Comparison of ENCODE assay signal across 30 mouse cellular contexts in the genomic region with DNA sequence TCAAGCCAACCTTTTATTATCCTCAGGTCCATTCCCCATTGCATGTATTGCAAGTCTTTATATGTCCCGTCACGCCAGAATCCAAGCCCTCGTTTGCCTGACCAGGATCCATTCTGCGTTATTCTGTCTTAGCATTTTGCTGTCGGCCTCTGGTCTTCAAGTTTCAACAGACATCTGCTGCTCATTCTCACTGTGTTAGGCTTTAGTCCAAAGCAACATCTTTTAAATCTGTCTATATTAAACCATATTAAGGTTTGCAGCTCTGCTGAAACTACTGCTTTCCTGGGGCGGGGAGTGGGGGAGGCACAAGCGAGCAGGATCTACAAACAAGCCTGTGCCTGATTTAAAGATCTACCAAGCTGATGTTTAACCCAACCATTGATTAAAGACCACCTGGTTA.
DNase-seq lines count a peak whose midpoint lies in the region; ATAC-seq and TF ChIP-seq lines count a peak whose summit lies in the region.
"Had no signal": no experiment of that assay in that cellular context is flagged by ENCODE, and none has a peak within 500 bp of the region (broad histone marks: within the 10 kb centered on the region; RNA-seq: fewer than 3 reads in every experiment).

No protein-coding gene starts in this region.

- peak; percentile 42 for DNase-seq in heart, adult 11 months
- DNase-seq in heart, embryonic 10.5 days (ENCODE audit: low spot score), result no peak
- DNase-seq in left cerebral cortex, adult 2 months (ENCODE audit: extremely low spot score in 1 of 2, low spot score in 2 of 2), result no peak
- DNase-seq in left cerebral cortex, postnatal 36 days (ENCODE audit: low spot score in 2 of 2), result no peak
- DNase-seq in stomach, postnatal 0 days (ENCODE audit: low spot score), result no peak
- DNase-seq in urinary bladder, postnatal 10 days (ENCODE audit: low spot score), result no peak
- DNase-seq: adrenal gland, postnatal 14 days; B cell, adult 2 months; cerebellum, adult 11-12 months; cerebellum, adult 8-10 months; cerebellum, postnatal 10 days; cerebellum, postnatal 36 days; embryo, embryonic 11 days; gastrocnemius, adult 2 months; gastrocnemius, postnatal 14 days; heart, adult 18-20 months; heart, postnatal 14 days; heart, postnatal 4 days had no signal

- no peak for TF ChIP-seq EP300 in stomach, postnatal 0 days (optimal IDR thresholded peaks at IDR 0.05)

- H3K27ac ChIP-seq in heart, embryonic 10.5 days, result no peak overlapping the region
- peak overlapping the region; percentile 44; the same call in 1 of the 2 replicates for H3K27ac ChIP-seq in left cerebral cortex, adult 2 months
- H3K27ac ChIP-seq in stomach, embryonic 14.5 days (ENCODE audit: low read length), result peak overlapping the region; percentile 22; the same call in 1 of the 2 replicates
- H3K27ac ChIP-seq in stomach, postnatal 0 days (replicated peaks), result no peak overlapping the region
- H3K27ac ChIP-seq: embryonic facial prominence, embryonic 10.5 days; embryonic facial prominence, embryonic 13.5 days; forebrain, embryonic 12.5 days; forebrain, embryonic 15.5 days; gastrocnemius, adult 2 months; heart, embryonic 13.5 days; hindbrain, embryonic 14.5 days; hindbrain, postnatal 0 days had no signal

- no peak overlapping the region for H3K4me3 ChIP-seq in heart, embryonic 10.5 days
- H3K4me3 ChIP-seq in left cerebral cortex, adult 2 months, result no peak overlapping the region
- H3K4me3 ChIP-seq in stomach, embryonic 14.5 days (ENCODE audit: low read depth, low read length), result no peak overlapping the region
- H3K4me3 ChIP-seq in stomach, postnatal 0 days (ENCODE audit: low read depth, low read length), result no peak overlapping the region
- H3K4me3 ChIP-seq: embryonic facial prominence, embryonic 10.5 days; embryonic facial prominence, embryonic 13.5 days; erythroblast, embryonic 14.5 days; forebrain, embryonic 12.5 days; forebrain, embryonic 15.5 days; gastrocnemius, adult 2 months; heart, embryonic 13.5 days had no signal

- intact Hi-C loops in left cerebral cortex, adult 2 months (cut with DNase I), result no loop called here
- intact Hi-C loops in left cerebral cortex, postnatal 36 days (cut with DNase I), result no loop called here

- no peak overlapping the region for H3K4me2 ChIP-seq in stomach, embryonic 14.5 days (replicated peaks; ENCODE audit: low read depth, low read length)
- H3K4me2 ChIP-seq in stomach, postnatal 0 days (replicated peaks; ENCODE audit: low read depth), result no peak overlapping the region
- H3K4me2 ChIP-seq: embryonic facial prominence, embryonic 13.5 days; forebrain, embryonic 12.5 days; forebrain, embryonic 15.5 days; heart, embryonic 13.5 days; hindbrain, embryonic 14.5 days had no signal

- no peaks in the 10 kb centered on the region for H3K9me3 ChIP-seq in heart, embryonic 10.5 days
- H3K9me3 ChIP-seq in stomach, embryonic 14.5 days (ENCODE audit: control insufficient read depth, low read depth, low read length), result no peaks in the 10 kb centered on the region
- no peaks in the 10 kb centered on the region for H3K9me3 ChIP-seq in stomach, postnatal 0 days (ENCODE audit: control insufficient read depth, low read length)
- H3K9me3 ChIP-seq: embryonic facial prominence, embryonic 10.5 days; embryonic facial prominence, embryonic 13.5 days; forebrain, embryonic 12.5 days; forebrain, embryonic 15.5 days; G1E; heart, embryonic 13.5 days had no signal

- peaks cover 13% of the 10 kb centered on the region for H3K36me3 ChIP-seq in heart, embryonic 10.5 days
- no peaks in the 10 kb centered on the region; the same call in 1 of the 2 replicates for H3K36me3 ChIP-seq in stomach, embryonic 14.5 days (ENCODE audit: control insufficient read depth, insufficient read depth, low read length)
- H3K36me3 ChIP-seq in stomach, postnatal 0 days (ENCODE audit: control insufficient read depth, insufficient read depth, low read length), result no peaks in the 10 kb centered on the region
- H3K36me3 ChIP-seq: forebrain, embryonic 12.5 days; forebrain, embryonic 15.5 days had no signal

- ATAC-seq in stomach, embryonic 14.5 days (ENCODE audit: insufficient number of reproducible peaks, insufficient read depth, low FRiP score, low read depth), result no peak
- ATAC-seq in stomach, postnatal 0 days (ENCODE audit: low FRiP score, low TSS enrichment), result no peak
- ATAC-seq: forebrain, embryonic 15.5 days; hindbrain, postnatal 0 days; Patski had no signal

- H3K9ac ChIP-seq in stomach, embryonic 14.5 days (replicated peaks; ENCODE audit: low read depth, low read length), result no peak overlapping the region
- no peak overlapping the region for H3K9ac ChIP-seq in stomach, postnatal 0 days (ENCODE audit: low read length)
- H3K9ac ChIP-seq: embryonic facial prominence, embryonic 13.5 days; forebrain, embryonic 12.5 days; forebrain, embryonic 15.5 days; heart, embryonic 13.5 days; hindbrain, embryonic 14.5 days had no signal

- 94% methylated on average over 7 of the region's 7 CpGs for WGBS in heart, embryonic 10.5 days
- 79% methylated on average over 7 of the region's 7 CpGs for WGBS in stomach, embryonic 14.5 days
- 62% methylated on average over 7 of the region's 7 CpGs for WGBS in stomach, postnatal 0 days

- H3K27me3 ChIP-seq in heart, embryonic 10.5 days (ENCODE audit: insufficient read depth, poor library complexity, severe bottlenecking), result no peaks in the 10 kb centered on the region
- no peaks in the 10 kb centered on the region for H3K27me3 ChIP-seq in stomach, embryonic 14.5 days (ENCODE audit: control insufficient read depth, insufficient read depth, low read length)
- H3K27me3 ChIP-seq in stomach, postnatal 0 days (ENCODE audit: control insufficient read depth, insufficient read depth, low read length), result no peaks in the 10 kb centered on the region
- H3K27me3 ChIP-seq: CH12.LX; embryonic facial prominence, embryonic 13.5 days; forebrain, embryonic 12.5 days; forebrain, embryonic 15.5 days; heart, embryonic 13.5 days; Patski had no signal

- TF ChIP-seq CTCF in left cerebral cortex, adult 2 months (IDR thresholded peaks at IDR 0.05), result no peak
- TF ChIP-seq CTCF in stomach, postnatal 0 days (IDR thresholded peaks at IDR 0.05; ENCODE audit: low read depth), result no peak

- peaks cover 3% of the 10 kb centered on the region; the same call in 1 of the 2 replicates for H3K4me1 ChIP-seq in heart, embryonic 10.5 days
- no peaks in the 10 kb centered on the region for H3K4me1 ChIP-seq in stomach, embryonic 14.5 days (ENCODE audit: control insufficient read depth, insufficient read depth, low read length)
- H3K4me1 ChIP-seq in stomach, postnatal 0 days (replicated peaks; ENCODE audit: control insufficient read depth, insufficient read depth), result no peaks in the 10 kb centered on the region
- H3K4me1 ChIP-seq: embryonic facial prominence, embryonic 10.5 days; embryonic facial prominence, embryonic 13.5 days; forebrain, embryonic 12.5 days; forebrain, embryonic 15.5 days; heart, embryonic 13.5 days had no signal

Comparison
In these comparisons a context has a peak if more than half of its experiments do, and no peak if none do; other contexts are left out.
1. H3K27ac ChIP-seq: peak in left cerebral cortex, adult 2 months (single experiment) and stomach, embryonic 14.5 days (single experiment); none in heart, embryonic 10.5 days (single experiment) and stomach, postnatal 0 days (single experiment).